Mouse (Mus musculus) Patski (cell line): ENCODE measurements around the gene Rpl23. TPM values are rescaled to one million over a fixed set of nuclear protein-coding genes. Genes with fewer than 3 reads are reported as not detected.

Experiments
- ATAC-seq: fragments of 100-300 bp; one replicate; pipeline ENCODE4 v1.8.0; 2021
- CTCF ChIA-PET: fragments of 350-600 bp; sonication (Branson Sonifier 250); formaldehyde crosslinking; loops from one replicate; lab custom pipeline; 2022; ENCODE audit warnings: inconsistent platforms; lab: Charles Lee
- POLR2A ChIA-PET: fragments of 350-600 bp; sonication (Branson Sonifier 250); formaldehyde crosslinking; loops from one replicate; lab custom pipeline; 2022; ENCODE audit warnings: antibody characterized with exemption, inconsistent platforms; lab: Charles Lee
- DNase-seq: peaks from one replicate; pipeline ENCODE4 v3.0.0-alpha.2; 2011; ENCODE audit warnings: low read depth, low spot score
- H3K27me3 ChIP-seq: fragments of 371-371 bp; one replicate; pipeline ENCODE4 v1.5.1; 2021
- CTCF ChIP-seq: fragments of 100-300 bp; IDR thresholded peaks from one replicate; pipeline ENCODE4 v1.5.1; 2021
- in situ Hi-C: fragments of 300-500 bp; cut with MboI; formaldehyde crosslinking; loops from 3 replicates; pipeline ENCODE4 v1.11.1; 2018; ENCODE audit warnings: low pct_unique_long_range_greater_than_20kb, mixed read lengths
- polyA plus RNA-seq: library from polyadenylated mRNA; unstranded; gene quantifications from one replicate; pipeline ENCODE4 v1.2.3, GENCODE M21; 2021

Rpl23 gene
- polyA plus RNA-seq, 1 experiment from 2014 or later: 568 TPM

GRCm38 (mm10) chr11:97775808-97776496 is 6.3 kb downstream of the Rpl23 start, which contains the start of gene 1700001P01Rik:
Gene 1700001P01Rik, minus strand, starts transcription at chr11:97775918.
- ATAC-seq: no peak
- DNase-seq: no peak
- POLR2A ChIA-PET: no interaction called here

DNA sequence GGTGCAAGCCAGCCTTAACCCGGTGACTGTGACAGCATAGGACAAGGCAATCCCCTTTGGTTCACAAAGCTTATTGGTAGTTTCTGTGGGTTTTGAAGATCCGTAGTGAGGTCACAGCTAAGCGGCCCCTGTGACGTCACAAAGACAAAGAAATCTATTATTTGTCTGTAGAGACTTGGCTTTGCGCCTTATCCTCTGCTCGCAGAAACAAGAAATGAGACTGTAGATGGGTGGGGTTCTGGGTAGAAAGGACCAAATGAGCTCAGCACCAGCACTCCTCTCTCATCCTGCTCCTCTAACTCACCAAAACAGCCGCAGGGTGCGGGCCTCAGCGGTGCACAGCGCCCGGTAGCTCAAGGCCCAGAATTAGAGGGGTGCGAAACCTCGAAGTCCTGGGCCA is 7.1 kb downstream of the Rpl23 start:
- ATAC-seq (no peak), DNase-seq (no peak)
- no peak for TF ChIP-seq CTCF
- CTCF ChIA-PET: no interaction called here
- in situ Hi-C loops: no loop called here
- no peaks in the 10 kb centered on the region for H3K27me3 ChIP-seq
- POLR2A ChIA-PET: interaction anchor here (0.5 to 1.2 kb wide), 2 partner anchors 10 to 136 kb away, joined by 3 read pairs; no protein-coding TSS in a partner anchor

More at GRCm38 (mm10) chr11:97775808-97776496, 6.3 kb downstream of the Rpl23 start, which contains the start of gene 1700001P01Rik:
- in situ Hi-C loops: no loop called here
- CTCF ChIA-PET: no interaction called here
- no peak for TF ChIP-seq CTCF
- no peaks in the 10 kb centered on the region for H3K27me3 ChIP-seq

DNA sequence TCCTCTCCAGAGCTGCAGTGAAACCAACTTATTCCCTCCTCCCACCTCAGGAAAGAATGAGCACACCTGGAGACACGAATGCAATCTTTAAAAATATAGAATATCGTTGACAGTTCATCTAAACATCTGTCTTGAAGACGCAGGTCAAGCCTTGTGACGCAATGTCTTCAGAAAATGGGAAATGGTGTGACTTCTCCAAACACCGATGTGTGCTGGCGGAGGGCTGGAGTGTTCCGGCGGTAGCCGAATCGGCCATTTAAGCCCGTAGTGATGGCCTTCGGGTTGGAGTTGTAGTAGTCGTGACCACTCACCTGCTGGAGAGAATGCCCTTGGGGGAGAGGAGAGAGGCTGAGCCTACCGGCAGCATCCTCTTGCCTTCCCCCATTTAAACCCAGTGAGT is 10.8 kb downstream of the Rpl23 start:
- ATAC-seq (no peak), DNase-seq (no peak)
- ChIA-PET POLR2A (no interaction called here), CTCF (no interaction called here)
- in situ Hi-C loops: no loop called here
- TF ChIP-seq CTCF: no peak
- H3K27me3 ChIP-seq: no peaks in the 10 kb centered on the region

DNA sequence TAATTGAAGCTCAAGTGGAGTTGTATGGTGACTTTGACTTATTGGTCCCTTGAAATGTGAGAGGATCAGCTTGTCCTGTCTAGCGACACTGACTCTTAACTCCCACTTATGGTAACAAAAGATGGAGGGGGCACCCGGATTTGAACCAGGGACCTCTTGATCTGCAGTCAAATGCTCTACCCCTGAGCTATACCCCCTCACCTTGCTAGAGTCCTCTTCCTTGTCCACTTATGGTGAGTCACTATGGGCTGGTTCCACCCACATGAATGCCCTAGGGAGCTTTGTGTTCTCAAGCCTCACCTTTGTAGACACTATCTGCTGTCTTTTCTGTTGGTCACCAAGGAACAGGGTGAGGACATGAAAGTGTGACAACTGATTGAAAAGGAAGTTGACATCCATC is 12.5 kb downstream of the Rpl23 start:
- H3K27me3 ChIP-seq: no peaks in the 10 kb centered on the region
- TF ChIP-seq CTCF: no peak
- CTCF ChIA-PET: no interaction called here
- no peak for DNase-seq
- POLR2A ChIA-PET: interaction anchor here (0.7 to 0.9 kb wide), 2 partner anchors 19 to 236 kb away, joined by 3 to 4 read pairs; no protein-coding TSS in a partner anchor
- no peak for ATAC-seq
- in situ Hi-C loops: no loop called here

- ChIA-PET CTCF (interaction anchor here (1.3 to 1.4 kb wide), 2 partner anchors 8 to 18 kb away, joined by 3 to 4 read pairs; no protein-coding TSS in a partner anchor), POLR2A (interaction anchor here (0.7 to 1.2 kb wide), 5 partner anchors 9 to 383 kb away, joined by 3 to 6 read pairs (median 4); partner anchors contain the start of gene Rpl23)
- ATAC-seq: peak; percentile 57
- in situ Hi-C loops: no loop called here
- DNase-seq: peak; percentile 84
- H3K27me3 ChIP-seq: no peaks in the 10 kb centered on the region
- no peak for TF ChIP-seq CTCF
Observed at GRCm38 (mm10) chr11:97766154-97766881, 15.9 kb downstream of the Rpl23 start, which contains the start of gene Cwc25. Gene Cwc25, minus strand, starts transcription at chr11:97766556.

DNA sequence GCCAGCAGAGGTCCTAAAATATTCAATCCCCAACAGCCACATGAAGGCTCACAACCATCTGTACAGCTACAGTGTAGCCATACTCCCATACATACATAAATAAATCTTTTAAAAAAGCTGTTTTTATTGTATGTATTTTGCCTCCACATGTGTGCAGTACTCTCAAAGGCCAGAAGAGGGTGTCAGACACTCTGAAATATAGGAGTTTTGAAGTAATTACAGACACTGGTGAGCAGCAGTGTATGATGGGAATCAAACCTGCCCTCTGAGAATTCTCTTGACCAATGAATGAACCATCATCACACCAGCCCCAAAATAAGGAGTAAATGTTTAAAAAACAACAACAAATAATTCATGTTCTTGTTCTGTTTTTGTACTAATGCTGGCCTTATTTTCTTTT is 20.6 kb downstream of the Rpl23 start:
- CTCF ChIA-PET: no interaction called here
- no peak for TF ChIP-seq CTCF
- ATAC-seq (no peak), DNase-seq (no peak)
- in situ Hi-C loops: no loop called here
- POLR2A ChIA-PET: no interaction called here
- H3K27me3 ChIP-seq: no peaks in the 10 kb centered on the region

DNA sequence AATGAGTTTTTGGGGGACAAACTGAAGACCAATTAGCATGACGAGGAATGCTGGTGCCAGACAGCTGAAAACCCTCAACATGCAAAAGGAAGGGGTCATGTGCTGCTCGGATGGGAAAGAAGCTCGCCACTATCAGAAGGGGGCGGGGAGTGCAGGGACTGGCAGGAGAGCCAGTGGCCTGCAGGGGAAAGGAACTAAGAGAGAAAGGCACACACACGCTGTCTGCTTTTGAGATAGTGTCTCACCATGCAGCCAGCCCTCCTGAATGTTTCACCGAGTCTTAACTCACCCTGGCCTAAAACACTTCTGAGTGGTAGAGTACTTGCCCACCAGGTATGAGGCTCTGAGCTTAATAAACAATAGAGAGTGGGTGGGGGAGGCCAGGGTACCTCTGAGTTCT is 23.3 kb downstream of the Rpl23 start:
- POLR2A ChIA-PET: no interaction called here
- CTCF ChIA-PET: interaction anchor here (0.9 kb wide), 1 partner anchor 8 kb away, joined by 3 read pairs; no protein-coding TSS in a partner anchor

DNA sequence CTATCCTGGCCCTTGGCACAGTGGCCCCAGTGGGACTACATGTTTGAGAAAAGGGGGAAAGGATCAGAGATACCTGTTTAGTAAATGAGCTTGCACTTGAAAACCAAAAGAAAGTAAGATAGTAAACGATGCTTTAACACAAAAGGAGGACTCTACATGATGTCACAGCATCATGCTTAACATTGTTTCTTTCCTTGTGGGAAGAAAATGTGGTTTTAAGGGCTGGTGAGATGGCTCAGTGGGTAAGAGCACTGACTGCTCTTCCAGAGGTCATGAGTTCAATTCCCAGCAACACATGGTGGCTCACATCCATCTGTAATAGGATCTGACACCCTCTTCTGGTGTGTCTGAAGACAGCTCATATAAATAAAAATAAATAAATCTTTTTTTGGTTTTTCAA is 24.1 kb downstream of the Rpl23 start:
- in situ Hi-C loops: no loop called here
- no peak for TF ChIP-seq CTCF
- ATAC-seq: no peak
- H3K27me3 ChIP-seq: no peaks in the 10 kb centered on the region
- DNase-seq: no peak
- ChIA-PET CTCF (no interaction called here), POLR2A (interaction anchor here (0.6 kb wide), 1 partner anchor 456 kb away, joined by 3 read pairs; no protein-coding TSS in a partner anchor)

More for the DNA sequence above, 23.3 kb downstream of the Rpl23 start:
- ATAC-seq (no peak), DNase-seq (no peak)
- TF ChIP-seq CTCF: no peak
- H3K27me3 ChIP-seq: no peaks in the 10 kb centered on the region
- in situ Hi-C loops: no loop called here

DNA sequence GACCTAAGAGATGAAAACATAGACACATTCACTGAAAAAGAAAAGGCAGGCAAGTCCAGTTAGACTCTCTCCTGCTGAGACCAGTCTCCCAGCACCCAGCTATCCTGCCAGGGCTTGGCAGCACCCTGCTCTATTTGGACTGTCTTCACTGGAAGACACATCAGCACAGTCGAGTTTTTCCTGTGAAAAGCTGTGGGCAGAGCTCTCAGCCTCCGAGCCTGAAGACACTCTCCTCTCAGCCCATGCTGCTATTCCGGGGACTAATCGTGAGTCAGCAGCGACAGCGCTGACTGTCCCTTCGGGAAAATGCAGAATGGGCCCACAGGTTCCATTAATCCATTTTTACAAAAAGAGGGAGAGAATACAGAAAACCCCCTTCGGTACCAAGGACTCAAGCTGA is 29.0 kb downstream of the Rpl23 start:
- H3K27me3 ChIP-seq: no peaks in the 10 kb centered on the region
- DNase-seq (no peak), ATAC-seq (no peak)
- in situ Hi-C loops: no loop called here
- ChIA-PET CTCF (no interaction called here), POLR2A (no interaction called here)
- no peak for TF ChIP-seq CTCF

- TF ChIP-seq CTCF: no peak
- no peaks in the 10 kb centered on the region for H3K27me3 ChIP-seq
- in situ Hi-C loops: no loop called here
- ATAC-seq (no peak), DNase-seq (no peak)
- POLR2A ChIA-PET: no interaction called here
- CTCF ChIA-PET: interaction anchor here (0.7 to 1.1 kb wide), 2 partner anchors 16 to 17 kb away, joined by 3 to 4 read pairs; no protein-coding TSS in a partner anchor
Observed at GRCm38 (mm10) chr11:97748496-97748895, 33.7 kb downstream of the Rpl23 start.

- ATAC-seq: no peak
- DNase-seq: no peak
- H3K27me3 ChIP-seq: no peaks in the 10 kb centered on the region
- ChIA-PET POLR2A (no interaction called here), CTCF (no interaction called here)
- no peak for TF ChIP-seq CTCF
- in situ Hi-C loops: no loop called here
Observed at GRCm38 (mm10) chr11:97747773-97748172, 34.5 kb downstream of the Rpl23 start.
